Mouse (Mus musculus): Measurements from ENCODE around the gene Rflna.

Gene Rflna

GRCm38 (mm10) chr5:125049481-125049880 is 46.5 kb downstream of the Rflna start:
- DNase-seq (ENCODE audit: extremely low read depth, low read depth, low spot score): no peak

DNA sequence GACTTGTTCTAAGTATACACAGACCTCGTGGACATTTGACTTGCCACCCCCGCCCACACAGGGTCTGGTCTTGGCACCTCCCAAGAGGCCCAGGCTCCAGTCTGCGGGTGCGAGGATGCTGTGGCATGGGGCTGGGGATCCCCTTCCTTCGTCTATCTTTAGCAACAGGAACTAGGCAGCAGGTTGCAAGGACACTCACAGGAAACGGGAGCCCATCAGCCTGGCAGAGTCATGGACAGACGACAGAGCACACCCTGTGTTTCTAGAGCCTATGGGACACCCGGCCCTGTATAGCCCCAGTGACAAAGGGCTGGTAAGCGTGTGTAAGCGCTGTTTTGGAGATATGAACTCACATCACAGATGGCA is 49.2 kb downstream of the Rflna start:
- DNase-seq (ENCODE audit: extremely low read depth, low read depth, low spot score): no peak

DNA sequence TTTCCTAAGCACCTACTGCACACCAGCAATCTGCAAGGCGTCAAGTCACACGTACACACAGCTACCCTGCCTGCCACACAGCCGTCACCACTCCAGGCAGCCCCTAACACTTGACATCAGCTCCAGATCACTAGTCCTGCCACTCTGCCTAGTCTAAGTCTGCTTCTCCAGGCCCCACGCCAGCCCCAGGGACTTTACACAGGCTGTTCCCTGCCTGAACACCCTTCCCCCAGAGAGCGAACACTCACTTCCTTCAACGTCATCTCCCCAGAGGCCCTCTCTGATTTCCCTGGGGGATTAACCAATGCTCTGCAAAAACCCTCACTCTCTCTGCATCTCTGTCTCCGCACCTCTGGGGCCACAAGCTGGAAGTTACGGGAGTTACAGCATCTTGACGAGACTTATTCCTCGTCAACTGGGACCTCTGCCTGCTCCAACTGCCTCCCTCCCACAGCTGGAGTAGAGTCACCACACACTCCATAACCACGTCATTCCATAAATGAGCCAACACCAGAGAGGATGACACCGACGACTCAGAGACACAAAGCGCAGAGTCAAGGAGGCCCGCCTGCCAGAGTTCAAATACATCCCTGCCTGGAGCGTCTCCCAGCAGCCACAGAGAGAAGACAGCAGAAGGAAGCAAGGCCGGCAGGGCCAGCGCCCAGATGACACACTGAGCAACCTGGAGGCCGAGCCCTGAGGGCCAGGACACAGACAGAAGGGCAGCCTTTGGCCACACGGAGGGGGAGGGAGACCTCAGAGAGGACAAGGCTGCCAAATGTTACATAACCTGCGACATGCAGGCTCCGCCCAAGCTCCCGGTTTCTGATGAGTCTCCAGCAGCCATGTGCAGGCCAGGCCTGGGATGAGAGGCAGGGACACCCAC is 49.8 kb downstream of the Rflna start:
- DNase-seq (ENCODE audit: extremely low read depth, low read depth, low spot score): no peak

- no peak for DNase-seq (ENCODE audit: extremely low read depth, low read depth, low spot score)
These were observed 50.6 kb downstream of the Rflna start for GRCm38 (mm10) chr5:125053661-125054060.

- no peak for DNase-seq (ENCODE audit: extremely low read depth, low read depth, low spot score)
These were observed 52.9 kb downstream of the Rflna start for GRCm38 (mm10) chr5:125055901-125056300.

DNA sequence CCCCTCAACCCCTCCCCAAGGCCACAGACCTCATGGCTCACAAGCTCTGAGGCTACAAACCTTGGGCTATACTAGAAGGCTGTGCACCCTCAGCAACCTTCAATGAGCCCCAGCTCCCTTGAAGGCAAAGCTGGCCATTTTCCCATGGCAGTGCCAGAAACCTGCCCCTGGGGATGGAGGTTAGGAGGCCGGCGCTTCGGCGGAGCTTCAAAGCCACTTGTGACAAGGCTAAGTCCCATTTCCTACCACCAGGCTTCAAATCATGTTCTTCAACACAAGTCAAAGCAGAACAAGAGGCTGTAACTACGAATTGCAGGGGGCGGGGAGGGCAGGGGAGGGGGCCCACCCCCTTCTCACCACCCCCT is 53.3 kb downstream of the Rflna start:
- no peak for DNase-seq (ENCODE audit: extremely low read depth, low read depth, low spot score)

- DNase-seq (ENCODE audit: extremely low read depth, low read depth, low spot score): no peak
These were observed 53.9 kb downstream of the Rflna start for GRCm38 (mm10) chr5:125056696-125057554.

GRCm38 (mm10) chr5:125057555-125058266 is 54.7 kb downstream of the Rflna start:
- no peak for DNase-seq (ENCODE audit: extremely low read depth, low read depth, low spot score)

- DNase-seq (ENCODE audit: extremely low read depth, low read depth, low spot score): no peak
These were observed 55.2 kb downstream of the Rflna start for GRCm38 (mm10) chr5:125058267-125058668.

Data from fat pad, adult 2 months (tissue).